Mouse (Mus musculus) ES-E14 (cell line): ENCODE results near the gene Nap1l1.

Experiments used
- CHD2 ChIP-seq: IDR thresholded peaks from 2 replicates; pipeline ENCODE4 v1.6.1; 2014; ENCODE audit warnings: mild to moderate bottlenecking, low read depth, low read length, inconsistent platforms
- HCFC1 ChIP-seq: IDR thresholded peaks from 2 replicates; pipeline ENCODE4 v1.6.1; 2012; ENCODE audit warnings: low read length, inconsistent platforms, borderline replicate concordance; ENCODE audit not compliant: insufficient read depth
- MAFK ChIP-seq: IDR thresholded peaks from 2 replicates; pipeline ENCODE4 v1.6.1; 2014; ENCODE audit warnings: mild to moderate bottlenecking, low read depth, low read length, inconsistent platforms; ENCODE audit not compliant: insufficient read depth
- ZC3H11A ChIP-seq: IDR thresholded peaks from 2 replicates; pipeline ENCODE4 v1.6.1; 2012; ENCODE audit warnings: low read depth, mild to moderate bottlenecking, inconsistent platforms, low read length, borderline replicate concordance
- ZNF384 ChIP-seq: IDR thresholded peaks from 2 replicates; pipeline ENCODE4 v1.6.1; 2012; ENCODE audit warnings: low read depth, low read length, inconsistent platforms

DNA sequence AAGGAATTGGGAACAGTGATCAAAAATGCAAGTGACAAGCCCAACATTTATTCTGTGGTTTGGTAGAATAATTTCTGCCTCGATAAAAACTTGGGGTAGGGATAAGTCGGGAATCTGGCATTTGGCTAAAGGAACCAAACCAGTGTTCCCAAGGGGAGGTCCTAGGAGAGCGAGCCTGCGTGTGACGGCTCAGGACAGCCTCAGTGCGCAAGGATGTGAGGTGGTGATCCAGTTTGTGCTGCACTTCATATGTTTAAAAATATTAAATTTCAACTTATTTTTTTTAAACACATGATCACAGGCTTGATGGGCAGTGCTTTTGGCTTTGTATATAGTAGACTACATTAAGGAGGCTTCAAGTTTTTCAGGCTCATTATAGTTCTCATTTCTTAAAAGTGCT is 26.9 kb downstream of the Nap1l1 start:
- TF ChIP-seq ZC3H11A = no peak
- no peak for TF ChIP-seq MAFK
- TF ChIP-seq CHD2 = no peak
- no peak for TF ChIP-seq HCFC1
- no peak for TF ChIP-seq ZNF384
